Mouse (Mus musculus): ENCODE data around the gene Shisa9. TPM values are rescaled to one million over a fixed set of nuclear protein-coding genes. Genes with fewer than 3 reads are reported as not detected.

Gene Shisa9
- total RNA-seq, 2 experiments from 2014 or later: not detected

DNA sequence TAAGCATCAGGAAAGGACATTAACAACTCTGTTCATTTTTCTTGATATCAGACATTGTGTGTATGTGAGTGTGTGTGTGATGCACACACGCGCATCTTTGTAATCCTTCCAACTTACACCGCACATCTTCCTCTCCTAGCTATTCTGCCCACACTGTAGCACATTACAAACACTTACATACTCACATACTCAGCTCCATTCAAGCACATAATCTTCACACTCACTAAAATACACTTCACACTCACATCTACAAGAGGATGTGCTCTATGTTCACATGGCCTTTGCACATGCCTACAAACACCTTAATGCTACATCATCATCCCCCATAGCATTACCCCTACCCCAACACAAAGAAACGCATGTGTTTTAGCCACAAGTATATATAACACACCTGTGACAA, 212.9 kb downstream of the Shisa9 start:
- DNase-seq (ENCODE audit: low spot score): no peak

DNA sequence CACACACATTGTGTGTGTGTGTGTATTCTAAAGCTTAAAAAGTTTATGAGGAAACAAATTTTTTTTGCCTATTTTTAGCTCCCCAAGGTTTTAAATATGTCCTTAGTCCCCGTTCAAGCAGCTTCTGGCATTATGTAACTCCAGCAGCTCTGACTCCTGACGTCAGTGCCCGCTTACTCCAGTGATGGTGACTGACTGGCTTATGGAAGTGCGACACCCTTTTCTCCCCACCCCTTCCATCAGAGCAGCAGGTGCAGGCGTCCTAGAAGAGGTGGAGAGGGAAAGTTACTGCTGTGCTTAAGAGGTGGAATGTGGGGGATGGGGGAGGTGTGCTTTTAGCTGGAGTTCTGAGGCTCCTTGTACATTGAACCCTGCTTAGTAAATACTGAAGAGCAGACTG, 213.7 kb downstream of the Shisa9 start:
- no peak for DNase-seq (ENCODE audit: low spot score)

DNA sequence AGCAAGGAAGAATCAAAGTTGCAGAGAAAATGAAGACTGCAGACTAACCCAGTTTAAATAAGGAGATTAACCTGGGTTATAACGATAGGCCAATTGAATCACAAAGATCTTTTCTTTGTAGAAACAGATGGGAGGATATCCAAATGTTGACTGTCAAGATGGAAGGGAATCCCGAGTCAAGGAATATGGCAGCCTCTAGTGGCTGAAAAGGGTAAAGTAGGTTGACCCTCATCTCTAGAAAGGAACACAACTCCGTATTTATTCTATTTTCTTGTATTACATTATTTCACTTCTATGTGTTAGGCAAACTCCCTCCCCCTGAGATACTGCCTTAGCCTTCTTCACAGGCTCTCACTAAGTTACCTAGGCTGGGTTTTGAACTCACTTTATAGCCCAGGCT, 217.3 kb downstream of the Shisa9 start:
- DNase-seq (ENCODE audit: low spot score): peak; percentile 10

DNA sequence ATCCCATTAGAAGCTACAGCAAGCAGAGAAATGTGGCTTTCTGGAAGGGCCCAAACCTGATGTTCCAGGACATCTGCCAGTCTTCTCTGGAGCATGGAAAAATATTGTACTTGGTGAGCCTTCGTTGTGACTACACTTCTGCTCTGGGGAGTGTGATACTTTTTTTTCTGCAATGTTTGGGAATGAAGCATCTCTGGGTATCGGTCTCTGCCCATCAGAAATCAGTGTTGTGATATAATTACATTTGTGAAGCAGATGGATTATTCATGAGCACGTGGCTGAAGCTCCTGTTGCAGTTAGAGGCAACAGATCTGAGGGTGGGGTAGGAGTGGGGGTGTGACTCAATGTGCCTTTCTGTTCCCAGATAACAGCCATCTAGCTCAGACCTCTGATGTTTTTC, 218.2 kb downstream of the Shisa9 start:
- no peak for DNase-seq (ENCODE audit: low spot score)

DNA sequence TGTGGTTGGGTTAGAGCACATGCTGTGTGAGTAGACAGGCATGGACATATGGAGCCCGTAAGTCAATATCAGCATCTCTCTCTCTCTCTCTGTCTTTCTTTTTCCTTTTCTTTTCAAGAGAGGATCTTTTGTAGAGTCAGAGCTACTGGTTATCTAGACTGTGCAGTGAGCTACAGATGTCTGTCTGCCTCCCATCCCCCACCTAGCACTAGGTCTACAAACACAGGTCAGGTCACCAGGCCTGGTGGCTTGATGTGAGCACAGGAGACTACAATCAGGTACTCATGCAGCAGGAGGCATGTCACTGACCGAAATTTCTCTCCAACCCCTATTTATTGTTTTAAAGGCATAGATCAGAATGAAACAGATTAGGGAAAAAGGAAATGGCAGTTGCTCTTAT, 219.1 kb downstream of the Shisa9 start:
- no peak for DNase-seq (ENCODE audit: low spot score)

DNA sequence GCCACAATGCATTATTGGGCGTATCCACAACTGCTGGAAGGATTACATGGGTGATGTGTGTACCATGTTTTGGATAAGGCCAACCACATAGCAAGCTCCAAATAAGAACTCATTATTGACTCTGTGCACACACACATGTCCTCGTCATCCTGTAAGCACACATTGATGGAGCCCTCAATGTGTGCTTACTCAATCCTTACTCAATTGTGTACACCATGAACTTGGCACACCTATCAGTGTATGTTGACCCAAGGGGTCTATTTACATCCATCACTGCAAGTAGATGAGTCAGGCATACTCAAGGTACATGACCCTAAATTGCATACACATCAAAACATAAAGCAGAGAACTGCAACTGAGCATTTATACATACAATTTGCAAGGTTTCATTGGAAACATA, 220.5 kb downstream of the Shisa9 start:
- DNase-seq (ENCODE audit: low spot score): no peak

DNA sequence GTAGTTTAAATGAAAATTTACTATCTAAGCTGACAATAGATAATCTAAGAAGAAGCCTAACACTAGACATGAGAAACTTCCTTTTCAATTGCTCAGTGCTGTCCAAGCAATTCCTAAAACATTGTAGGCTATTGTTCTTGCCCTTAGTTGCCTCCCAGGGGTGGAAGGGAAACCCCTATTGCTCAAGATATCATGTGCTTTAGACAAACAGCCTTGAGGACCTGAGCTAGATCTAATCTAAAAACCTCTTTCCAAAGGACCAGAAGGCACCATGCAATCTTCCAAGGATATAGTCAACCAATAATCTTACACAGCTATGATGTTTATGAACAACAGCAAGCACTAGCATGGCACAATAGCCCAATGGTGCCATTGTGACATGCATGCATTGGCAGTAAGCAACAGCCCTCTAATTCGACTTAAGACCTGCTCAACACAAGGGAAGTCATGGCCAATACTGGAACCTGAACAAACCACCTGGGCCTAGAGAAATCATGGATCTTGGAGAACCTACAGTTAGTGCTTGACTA, 222.6 kb downstream of the Shisa9 start:
- no peak for DNase-seq (ENCODE audit: low spot score)

DNA sequence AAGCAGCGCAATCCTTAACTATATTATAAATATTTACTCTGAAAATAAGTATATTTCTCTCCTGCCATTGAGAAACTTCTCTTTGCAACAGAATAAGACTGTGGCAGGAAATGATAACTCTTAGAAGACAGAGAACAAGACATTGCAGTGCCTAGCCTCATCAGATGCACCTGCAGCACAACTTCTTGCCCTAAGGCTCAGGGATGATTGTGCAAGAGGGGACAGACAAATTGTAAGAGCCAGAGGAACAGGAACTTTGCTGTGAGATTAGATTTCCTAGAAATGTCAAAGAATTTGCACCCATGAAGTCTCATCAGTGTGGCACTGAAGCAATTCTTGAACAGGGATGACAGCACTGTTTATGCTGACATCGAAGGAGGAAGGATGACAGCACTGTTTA, 223.0 kb downstream of the Shisa9 start:
- DNase-seq (ENCODE audit: low spot score): no peak

DNA sequence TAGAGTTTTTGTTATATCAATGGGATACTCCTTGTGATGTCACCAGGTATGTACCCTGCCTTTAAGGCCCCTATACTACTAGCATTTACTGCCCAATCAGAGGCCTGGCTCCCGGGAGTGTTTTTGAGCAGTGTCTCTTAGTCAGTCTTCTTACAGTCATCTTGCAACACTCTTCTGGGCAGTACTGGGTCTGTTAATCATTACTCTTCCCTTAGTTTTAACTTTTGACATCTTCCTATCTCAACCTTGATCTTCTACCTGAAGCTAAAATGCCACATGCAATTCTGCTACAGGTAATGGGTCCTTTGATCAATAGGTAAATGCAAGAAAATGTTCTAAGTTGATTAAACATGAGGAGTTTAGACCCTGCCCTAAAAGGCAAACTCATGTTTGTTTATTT, 225.4 kb downstream of the Shisa9 start:
- DNase-seq (ENCODE audit: low spot score): no peak

DNA sequence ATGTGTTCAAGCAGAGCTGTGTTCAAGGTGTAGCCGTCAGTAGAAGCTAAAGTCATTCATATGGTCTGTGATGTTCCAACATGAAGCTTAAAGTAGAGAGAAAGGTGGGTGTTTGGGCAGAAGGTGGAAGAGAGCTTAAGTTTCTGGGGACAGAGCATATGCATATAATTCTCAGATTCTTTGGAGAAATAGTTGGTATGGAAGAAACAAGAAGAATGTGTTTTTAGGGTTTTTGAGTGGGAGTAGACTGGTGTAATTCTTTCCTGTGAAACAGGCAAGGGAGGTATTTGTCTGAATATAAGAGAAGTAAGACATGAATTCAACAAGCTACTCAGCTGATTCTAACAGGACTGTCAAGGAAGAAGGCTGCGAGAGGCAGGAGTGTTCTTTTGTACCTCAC, 225.9 kb downstream of the Shisa9 start:
- no peak for DNase-seq (ENCODE audit: low spot score)

DNA sequence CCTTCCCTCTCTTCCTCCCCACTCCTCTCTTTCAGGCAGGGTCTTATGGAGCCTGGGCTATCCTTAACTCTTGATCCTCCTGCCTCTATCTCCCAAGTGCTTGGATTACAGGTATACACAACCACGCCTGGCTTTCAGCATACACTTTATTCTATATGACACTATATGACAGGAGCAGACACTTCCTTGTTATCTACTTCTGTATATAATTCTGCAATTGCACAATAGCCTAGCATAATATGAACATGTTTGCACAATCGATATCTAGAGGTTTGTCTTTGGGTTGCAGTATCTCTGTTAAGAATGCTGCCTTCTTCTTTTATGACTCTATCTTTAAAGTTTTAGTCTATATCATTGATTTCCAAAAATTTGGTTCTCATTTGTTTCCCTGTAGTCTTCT, 230.1 kb downstream of the Shisa9 start:
- DNase-seq (ENCODE audit: low spot score): no peak

DNA sequence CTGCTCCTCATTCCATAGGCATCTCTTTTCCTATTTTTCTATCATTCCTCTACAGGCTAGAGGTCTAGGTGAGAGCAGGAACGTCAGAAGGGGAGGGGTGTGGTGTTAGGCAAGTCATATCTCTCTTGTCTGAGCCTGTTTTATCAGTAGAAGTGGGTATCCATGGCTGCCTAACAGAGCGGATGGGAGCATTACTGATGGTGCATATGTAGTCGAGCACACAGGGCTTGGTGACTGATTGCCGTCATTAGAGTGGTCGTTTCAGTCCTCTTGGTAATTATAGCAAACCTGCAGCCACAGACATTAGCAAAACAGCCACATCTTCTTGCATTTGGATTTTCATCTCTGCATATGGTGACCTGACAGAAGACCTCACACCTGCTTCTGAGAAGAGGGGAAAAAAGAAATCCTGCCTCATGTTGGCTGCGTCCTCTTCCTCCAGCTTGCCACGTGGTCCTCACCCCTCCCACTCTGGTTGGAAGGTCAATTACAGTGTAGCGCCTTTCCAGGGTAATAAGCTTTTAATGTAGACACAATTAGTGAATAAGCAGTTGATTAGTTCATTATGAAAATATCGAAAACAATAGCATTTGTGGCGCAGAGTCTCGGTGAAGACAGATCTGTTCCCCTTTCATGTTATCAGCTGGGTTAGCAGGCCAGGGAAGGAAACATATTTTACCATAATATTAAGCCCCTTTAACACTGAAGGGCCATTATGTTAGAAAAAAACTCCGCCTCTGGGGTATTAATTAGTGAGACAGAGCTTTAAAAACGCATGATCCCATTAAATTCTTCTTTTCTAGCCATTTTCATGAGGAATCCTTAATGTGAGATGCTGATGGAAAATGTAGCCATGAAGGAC, 233.6 kb downstream of the Shisa9 start:
- no peak for DNase-seq (ENCODE audit: low spot score)

DNA sequence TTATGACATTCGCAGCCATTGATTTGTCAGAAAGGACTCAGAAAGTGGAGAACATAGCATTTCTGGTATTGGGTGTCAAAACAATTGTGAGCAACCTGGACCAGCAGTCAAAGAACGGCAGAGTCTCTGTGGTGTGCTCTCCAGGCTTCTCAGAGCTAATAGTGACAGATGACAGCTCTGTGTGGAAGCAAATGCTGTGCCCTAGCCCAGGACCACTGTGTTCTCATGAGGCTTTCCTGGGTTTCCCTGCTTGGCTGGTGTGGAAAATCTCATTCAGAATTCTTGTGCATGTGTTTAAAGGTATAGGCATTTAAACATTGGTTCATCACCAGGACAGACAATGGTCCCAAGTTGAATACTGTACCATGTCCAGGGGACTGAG, 234.2 kb downstream of the Shisa9 start:
- no peak for DNase-seq (ENCODE audit: low spot score)

DNA sequence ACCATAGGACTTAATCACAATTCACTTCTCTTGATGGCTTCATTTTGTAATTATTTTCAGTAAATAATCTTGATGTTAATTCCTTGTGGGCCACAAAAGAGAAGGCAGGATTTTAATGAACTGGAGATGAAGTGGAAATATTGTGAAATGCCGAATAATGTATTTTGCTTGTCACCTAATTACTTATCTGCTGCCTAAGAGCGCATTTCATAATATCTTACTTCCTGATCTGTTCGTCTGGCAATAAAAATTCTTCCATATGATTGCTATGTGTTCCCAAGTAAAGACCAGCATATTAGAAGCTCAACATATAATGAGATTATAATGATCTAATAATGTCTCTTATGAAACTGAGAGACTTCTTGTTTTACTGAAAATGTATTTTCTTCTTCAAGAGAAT, 235.9 kb downstream of the Shisa9 start:
- DNase-seq (ENCODE audit: low spot score): no peak

DNA sequence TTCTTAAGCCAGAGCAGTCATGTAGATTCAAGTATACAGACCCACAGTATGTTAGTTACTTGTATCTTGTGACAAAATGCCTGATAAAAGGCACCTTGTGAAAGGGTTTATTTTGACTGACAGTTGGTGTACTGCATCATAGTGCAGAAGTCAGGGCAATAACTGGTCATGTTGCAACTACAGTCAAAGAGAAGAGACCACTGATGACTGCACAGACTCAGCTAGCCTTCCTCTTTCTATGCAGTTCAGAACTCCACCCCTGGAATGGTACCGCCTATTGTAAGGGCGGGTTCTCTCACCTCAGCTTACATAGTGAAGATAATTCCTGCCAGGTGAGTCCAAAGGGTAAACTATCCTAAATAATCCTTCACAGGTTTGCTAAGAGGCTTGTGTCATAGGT, 239.6 kb downstream of the Shisa9 start:
- DNase-seq (ENCODE audit: low spot score): no peak

DNA sequence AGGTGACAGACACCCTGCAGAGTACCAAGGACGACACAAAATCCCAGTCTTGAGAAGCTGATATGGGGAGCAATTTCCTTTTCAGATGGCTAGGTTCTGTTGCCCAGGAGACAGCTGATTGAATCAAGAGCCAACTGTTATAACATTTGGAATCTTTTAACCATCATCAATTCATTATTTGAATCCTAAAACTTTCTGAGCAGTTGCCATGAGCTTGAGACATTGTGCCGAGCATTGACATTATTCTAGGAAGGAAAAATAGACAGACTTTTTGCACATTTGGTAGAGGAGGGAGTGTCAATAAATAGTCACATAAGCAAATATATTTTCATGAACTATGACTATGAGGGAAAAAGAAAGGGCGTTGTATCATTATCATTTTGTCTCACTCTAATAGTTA, 243.0 kb downstream of the Shisa9 start:
- DNase-seq (ENCODE audit: low spot score): no peak

DNA sequence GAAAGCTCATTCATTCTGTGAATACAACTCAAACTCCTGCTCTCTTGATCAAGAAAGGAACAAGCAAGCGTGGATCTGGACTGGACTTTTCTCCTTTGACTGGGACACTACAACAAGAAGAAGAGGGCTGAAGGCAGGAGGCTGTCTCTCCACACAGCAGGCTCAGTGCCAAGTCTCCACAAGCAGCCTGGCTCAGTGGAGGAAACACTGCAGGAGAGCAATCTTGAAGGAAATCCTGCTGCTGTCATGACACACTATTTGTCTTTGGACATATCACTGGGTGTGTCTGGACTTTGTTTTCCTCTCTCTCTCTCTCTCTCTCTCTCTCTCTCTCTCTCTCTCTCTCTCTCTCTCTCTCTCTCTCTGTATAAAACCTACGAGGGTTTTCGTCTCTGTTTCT, 249.4 kb downstream of the Shisa9 start:
- DNase-seq (ENCODE audit: low spot score): no peak

DNA sequence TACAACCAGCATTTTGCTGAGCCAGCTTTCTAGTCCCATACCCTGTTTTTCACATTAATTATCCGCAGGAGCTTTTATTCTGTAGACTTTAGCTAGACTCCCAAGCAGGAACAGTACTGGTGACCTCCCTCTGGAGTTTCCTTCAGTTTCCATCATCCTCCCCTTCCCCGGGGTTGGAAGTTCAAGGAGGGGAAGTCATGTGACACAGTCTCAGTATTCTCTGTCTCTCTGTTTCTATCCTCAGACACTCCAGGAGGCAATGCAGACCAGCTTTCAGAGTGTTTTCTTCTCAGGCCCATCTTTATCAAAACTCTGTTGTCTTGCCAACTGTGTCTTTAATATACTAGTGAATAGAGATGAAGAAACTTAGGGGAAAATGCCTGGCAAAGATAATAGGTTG, 250.4 kb downstream of the Shisa9 start:
- no peak for DNase-seq (ENCODE audit: low spot score)

DNA sequence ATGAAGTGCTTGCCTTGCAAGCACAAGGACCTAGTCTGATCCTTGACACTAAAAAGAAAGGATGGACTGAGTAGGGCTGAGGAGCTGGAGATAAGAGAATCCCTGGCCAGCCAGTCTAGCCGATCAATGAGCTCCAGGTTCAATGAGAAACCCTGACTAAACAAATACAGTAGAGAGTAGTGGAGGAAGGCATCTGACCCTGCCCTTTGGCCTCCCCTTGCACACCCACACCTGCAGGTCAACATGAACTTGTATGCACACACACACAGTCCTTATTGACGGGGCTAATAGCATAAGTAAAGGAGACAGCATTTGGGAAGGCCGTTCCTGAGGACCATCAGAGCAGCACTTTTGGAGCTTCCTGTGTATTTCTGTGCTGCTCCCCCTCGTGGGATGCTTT, 254.7 kb downstream of the Shisa9 start:
- DNase-seq (ENCODE audit: low spot score): no peak

DNA sequence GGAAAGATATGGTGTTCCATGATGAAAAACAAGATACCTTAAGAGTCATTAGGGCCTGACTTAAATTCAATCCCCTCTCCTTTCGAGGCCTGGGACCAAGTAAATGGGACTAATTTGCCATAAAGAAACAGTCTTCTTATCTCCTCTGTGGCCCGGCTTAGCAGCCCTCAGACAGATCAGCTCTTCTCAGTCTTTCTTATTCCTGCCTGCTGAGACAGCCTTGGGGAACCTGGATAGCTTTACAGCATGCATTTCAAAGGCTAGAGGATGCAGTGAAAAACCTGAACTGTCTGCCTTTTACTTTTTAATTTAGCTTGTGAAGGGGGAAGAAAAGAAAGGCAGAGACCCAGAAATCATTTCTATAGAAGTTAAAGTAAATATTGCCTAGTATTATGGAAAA, 275.4 kb downstream of the Shisa9 start:
- DNase-seq (ENCODE audit: low spot score): no peak

DNA sequence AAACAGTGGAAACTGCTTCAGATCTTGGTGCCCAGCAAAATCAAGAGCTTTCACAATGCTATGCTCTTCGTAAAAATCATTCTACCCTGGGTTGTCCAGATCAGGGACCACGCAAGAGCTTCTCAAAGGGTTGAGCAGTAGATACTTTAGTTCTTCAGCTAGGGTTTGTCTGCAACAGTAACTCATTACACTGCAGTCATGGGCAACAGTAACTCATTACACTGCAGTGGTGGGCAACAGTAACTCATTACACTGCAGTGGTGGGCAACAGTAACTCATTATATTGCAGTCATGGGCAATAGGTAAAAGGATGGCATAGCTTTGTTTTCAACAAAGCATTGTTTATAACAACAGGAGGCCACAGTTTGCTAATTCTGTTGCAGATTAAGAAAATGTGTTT, 281.9 kb downstream of the Shisa9 start:
- no peak for DNase-seq (ENCODE audit: low spot score)

DNA sequence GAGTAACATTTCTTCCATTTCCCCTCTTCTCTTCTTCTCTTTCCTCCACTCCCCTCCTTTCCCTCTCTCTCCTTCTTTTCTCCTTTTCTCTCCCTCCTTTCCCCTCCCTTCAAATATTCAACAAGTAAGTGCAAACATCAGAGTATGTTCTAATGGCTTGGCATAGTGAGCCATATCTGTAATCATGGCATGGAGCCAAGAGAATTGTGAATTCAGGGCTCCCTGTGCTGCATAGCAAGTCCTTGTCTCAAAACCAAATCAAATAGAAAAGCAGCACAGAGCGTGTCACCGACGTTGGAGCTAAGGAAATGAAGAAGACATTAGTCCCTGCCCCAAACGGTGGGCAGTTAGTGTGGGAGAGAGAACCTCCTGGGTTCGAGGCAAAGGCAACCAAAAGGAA, 316.6 kb downstream of the Shisa9 start:
- no peak for DNase-seq (ENCODE audit: low spot score)

DNA sequence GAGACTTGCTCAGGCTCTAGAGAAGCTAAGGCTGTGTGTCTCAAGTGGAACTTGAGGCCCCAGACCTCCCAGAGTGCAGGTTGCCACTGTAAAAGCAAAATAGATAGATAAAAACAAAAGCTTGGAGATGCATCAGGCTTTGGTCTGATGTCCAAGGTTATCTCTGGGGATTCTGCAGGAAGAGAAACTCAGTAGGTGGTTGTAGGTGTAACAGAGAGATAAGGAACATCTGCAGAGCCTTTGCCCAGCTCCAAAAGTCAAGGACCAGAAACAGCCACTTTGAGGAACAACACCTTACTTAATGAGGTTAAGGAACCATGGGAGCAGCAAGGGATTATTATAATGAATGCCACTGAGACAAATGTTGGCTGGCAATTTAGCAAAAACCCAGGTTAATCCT, 319.5 kb downstream of the Shisa9 start:
- no peak for DNase-seq (ENCODE audit: low spot score)
